Mouse (Mus musculus): Measurements from ENCODE around the gene Mxd4. TPM values are rescaled to one million over a fixed set of nuclear protein-coding genes. Genes with fewer than 3 reads are reported as not detected.

The Mxd4 gene
- polyA plus RNA-seq, 1 experiment from 2014 or later: 21.2 TPM

DNA sequence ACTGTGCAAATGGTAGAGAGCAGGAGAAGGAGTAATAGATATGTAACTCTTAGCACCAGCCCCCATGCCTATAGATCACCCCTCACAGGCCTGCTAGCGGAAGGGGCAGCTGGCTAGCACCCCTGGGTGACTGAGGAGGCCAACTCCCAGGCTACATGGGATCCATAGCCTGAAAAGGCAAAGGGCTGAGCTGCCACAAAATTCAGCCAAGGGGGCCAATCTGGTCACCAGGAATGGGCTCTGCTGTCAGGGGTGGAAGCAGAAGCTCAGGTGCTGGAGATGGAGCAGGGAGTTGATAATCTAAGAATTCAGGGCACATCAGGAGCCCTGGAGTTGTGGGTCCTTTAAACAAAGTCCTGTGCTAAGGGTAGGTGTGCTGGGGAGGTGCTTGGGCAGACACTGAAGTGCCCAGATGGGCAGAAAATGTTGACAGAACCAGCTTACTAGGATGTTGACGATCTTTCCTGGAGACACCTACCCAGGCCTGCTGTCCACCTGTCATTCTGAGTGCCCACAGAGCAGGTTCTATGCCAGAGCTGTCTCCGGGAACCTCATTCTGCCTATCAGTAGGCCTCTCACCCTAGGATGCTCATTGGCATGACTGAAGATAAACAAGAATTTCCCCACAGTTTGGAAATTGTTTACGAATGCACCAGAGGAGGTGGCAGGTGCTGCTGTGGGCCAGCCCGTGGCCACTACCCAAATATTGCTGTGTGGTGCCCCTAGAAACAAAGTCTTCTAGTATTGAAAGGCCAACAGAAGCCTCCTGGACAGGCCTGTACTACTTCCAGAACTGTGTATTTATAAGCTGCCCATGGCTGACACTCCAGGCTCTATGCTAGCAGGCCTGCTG, 12.7 kb downstream of the Mxd4 start:
- Histone ChIP-seq H3K27ac (replicated peaks) (no peak overlapping the region), H3K9ac (ENCODE audit: low read length) (no peak overlapping the region), H3K4me1 (replicated peaks; ENCODE audit: control insufficient read depth, insufficient read depth) (no peaks in the 10 kb centered on the region), H3K9me3 (ENCODE audit: control insufficient read depth, low read length) (no peaks in the 10 kb centered on the region), H3K4me3 (ENCODE audit: low read depth, low read length) (no peak overlapping the region), H3K27me3 (ENCODE audit: control insufficient read depth, insufficient read depth, low read length) (no peaks in the 10 kb centered on the region), H3K36me3 (ENCODE audit: control insufficient read depth, insufficient read depth, low read length) (peaks cover 31% of the 10 kb centered on the region), H3K4me2 (replicated peaks; ENCODE audit: low read depth) (no peak overlapping the region)
- 69% methylated on average over 5 of the region's 5 CpGs for WGBS
- no peak for TF ChIP-seq CTCF (IDR thresholded peaks at IDR 0.05; ENCODE audit: low read depth)
- no peak for TF ChIP-seq EP300 (optimal IDR thresholded peaks at IDR 0.05)
- no peak for ATAC-seq (ENCODE audit: low FRiP score, low TSS enrichment)
- DNase-seq (ENCODE audit: low spot score): peak; percentile 11

DNA sequence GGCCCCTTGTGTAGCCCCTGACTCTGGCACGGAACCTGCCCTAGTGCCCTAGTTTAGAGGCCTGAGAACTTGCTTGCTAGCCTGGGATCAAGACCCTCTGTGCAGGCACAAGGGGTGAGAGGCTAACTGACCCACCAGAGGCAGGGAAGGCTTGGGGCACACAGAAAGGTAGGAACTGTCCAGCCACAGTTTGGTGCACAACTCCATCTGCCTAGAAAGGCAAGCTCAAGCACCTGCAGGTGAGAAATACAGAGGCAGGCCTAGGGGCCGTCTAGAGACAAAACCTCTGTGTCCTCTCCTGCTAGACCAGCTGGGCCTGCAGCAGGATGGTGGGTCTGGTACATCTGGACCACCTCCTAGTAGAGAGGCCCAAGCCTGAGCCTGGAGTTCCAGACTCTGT, 13.5 kb downstream of the Mxd4 start:
- peaks cover 31% of the 10 kb centered on the region for H3K36me3 ChIP-seq (ENCODE audit: control insufficient read depth, insufficient read depth, low read length)
- no peak overlapping the region for H3K27ac ChIP-seq (replicated peaks)
- no peak overlapping the region for H3K4me3 ChIP-seq (ENCODE audit: low read depth, low read length)
- H3K4me1 ChIP-seq (replicated peaks; ENCODE audit: control insufficient read depth, insufficient read depth): no peaks in the 10 kb centered on the region
- no peak for DNase-seq (ENCODE audit: low spot score)
- no peak overlapping the region for H3K4me2 ChIP-seq (replicated peaks; ENCODE audit: low read depth)
- 70% methylated on average over 2 of the region's 2 CpGs for WGBS
- TF ChIP-seq CTCF (IDR thresholded peaks at IDR 0.05; ENCODE audit: low read depth): no peak
- no peak for TF ChIP-seq EP300 (optimal IDR thresholded peaks at IDR 0.05)
- no peak overlapping the region for H3K9ac ChIP-seq (ENCODE audit: low read length)
- no peaks in the 10 kb centered on the region for H3K9me3 ChIP-seq (ENCODE audit: control insufficient read depth, low read length)
- no peak for ATAC-seq (ENCODE audit: low FRiP score, low TSS enrichment)
- no peaks in the 10 kb centered on the region for H3K27me3 ChIP-seq (ENCODE audit: control insufficient read depth, insufficient read depth, low read length)

DNA sequence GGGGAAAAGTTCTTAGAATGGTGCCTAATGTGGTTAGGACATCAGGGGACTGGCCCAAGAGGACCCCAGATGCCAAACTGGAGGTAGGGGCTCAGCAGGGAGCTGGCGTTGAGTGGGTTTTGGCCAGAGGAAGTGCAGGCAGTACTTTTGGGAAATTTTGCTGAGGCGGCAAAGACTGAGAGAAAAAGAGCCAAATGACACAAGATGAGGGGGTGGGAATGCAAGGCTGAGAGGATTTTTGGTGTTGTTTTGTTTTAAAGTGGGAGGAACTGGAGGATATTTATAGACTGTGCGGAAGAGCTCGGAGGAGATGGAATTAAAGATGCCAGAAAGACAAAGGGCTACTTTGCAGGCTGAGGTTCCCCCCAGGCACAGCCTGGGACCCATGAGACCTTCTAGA, 16.8 kb downstream of the Mxd4 start:
- WGBS: 50% methylated on average over 4 of the region's 4 CpGs
- no peak overlapping the region for H3K4me3 ChIP-seq (ENCODE audit: low read depth, low read length)

DNA sequence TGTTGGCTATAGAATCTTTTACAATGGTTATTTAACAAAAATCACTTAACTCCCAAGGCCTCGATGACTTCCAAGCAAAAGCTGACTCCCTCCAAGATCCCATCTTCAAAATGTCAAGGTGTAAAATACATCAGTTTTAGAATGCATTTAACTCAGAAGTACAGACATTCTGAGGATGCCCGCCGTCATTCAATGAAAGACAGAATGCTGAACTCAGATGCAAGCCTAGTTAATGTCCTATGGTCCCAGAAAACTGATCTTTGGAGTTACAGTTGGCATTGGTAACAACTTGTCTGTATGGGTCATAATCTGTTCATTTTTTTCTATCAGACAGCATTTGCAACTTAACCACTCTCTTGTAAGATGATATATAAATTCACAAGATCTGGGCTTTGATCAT, 17.6 kb downstream of the Mxd4 start:
- Histone ChIP-seq H3K27ac (replicated peaks) (peak overlapping the region; percentile 86), H3K4me1 (replicated peaks; ENCODE audit: control insufficient read depth, insufficient read depth) (no peaks in the 10 kb centered on the region), H3K9me3 (ENCODE audit: control insufficient read depth, low read length) (no peaks in the 10 kb centered on the region), H3K9ac (ENCODE audit: low read length) (peak overlapping the region; percentile 59), H3K4me2 (replicated peaks; ENCODE audit: low read depth) (peak overlapping the region; percentile 57), H3K27me3 (ENCODE audit: control insufficient read depth, insufficient read depth, low read length) (no peaks in the 10 kb centered on the region), H3K4me3 (ENCODE audit: low read depth, low read length) (peak overlapping the region; percentile 34), H3K36me3 (ENCODE audit: control insufficient read depth, insufficient read depth, low read length) (peaks cover 10% of the 10 kb centered on the region; the same call in 1 of the 2 replicates)
- TF ChIP-seq CTCF (IDR thresholded peaks at IDR 0.05; ENCODE audit: low read depth) (no peak), EP300 (optimal IDR thresholded peaks at IDR 0.05) (no peak)
- DNase-seq (ENCODE audit: low spot score) (no peak), ATAC-seq (ENCODE audit: low FRiP score, low TSS enrichment) (no peak)
- 75% methylated on average over 3 of the region's 3 CpGs for WGBS

More for the DNA sequence above, 16.8 kb downstream of the Mxd4 start:
- peak overlapping the region; percentile 70 for H3K27ac ChIP-seq (replicated peaks)
- H3K27me3 ChIP-seq (ENCODE audit: control insufficient read depth, insufficient read depth, low read length): no peaks in the 10 kb centered on the region
- H3K4me1 ChIP-seq (replicated peaks; ENCODE audit: control insufficient read depth, insufficient read depth): no peaks in the 10 kb centered on the region
- TF ChIP-seq EP300 (optimal IDR thresholded peaks at IDR 0.05) (no peak), CTCF (IDR thresholded peaks at IDR 0.05; ENCODE audit: low read depth) (no peak)
- H3K4me2 ChIP-seq (replicated peaks; ENCODE audit: low read depth): 0 out of 2 replicates have a peak overlapping the region, but pooled peaks have one; percentile 14
- no peak for ATAC-seq (ENCODE audit: low FRiP score, low TSS enrichment)
- peaks cover 14% of the 10 kb centered on the region; the same call in 1 of the 2 replicates for H3K36me3 ChIP-seq (ENCODE audit: control insufficient read depth, insufficient read depth, low read length)
- no peak overlapping the region for H3K9ac ChIP-seq (ENCODE audit: low read length)
- H3K9me3 ChIP-seq (ENCODE audit: control insufficient read depth, low read length): no peaks in the 10 kb centered on the region
- DNase-seq (ENCODE audit: low spot score): no peak

DNA sequence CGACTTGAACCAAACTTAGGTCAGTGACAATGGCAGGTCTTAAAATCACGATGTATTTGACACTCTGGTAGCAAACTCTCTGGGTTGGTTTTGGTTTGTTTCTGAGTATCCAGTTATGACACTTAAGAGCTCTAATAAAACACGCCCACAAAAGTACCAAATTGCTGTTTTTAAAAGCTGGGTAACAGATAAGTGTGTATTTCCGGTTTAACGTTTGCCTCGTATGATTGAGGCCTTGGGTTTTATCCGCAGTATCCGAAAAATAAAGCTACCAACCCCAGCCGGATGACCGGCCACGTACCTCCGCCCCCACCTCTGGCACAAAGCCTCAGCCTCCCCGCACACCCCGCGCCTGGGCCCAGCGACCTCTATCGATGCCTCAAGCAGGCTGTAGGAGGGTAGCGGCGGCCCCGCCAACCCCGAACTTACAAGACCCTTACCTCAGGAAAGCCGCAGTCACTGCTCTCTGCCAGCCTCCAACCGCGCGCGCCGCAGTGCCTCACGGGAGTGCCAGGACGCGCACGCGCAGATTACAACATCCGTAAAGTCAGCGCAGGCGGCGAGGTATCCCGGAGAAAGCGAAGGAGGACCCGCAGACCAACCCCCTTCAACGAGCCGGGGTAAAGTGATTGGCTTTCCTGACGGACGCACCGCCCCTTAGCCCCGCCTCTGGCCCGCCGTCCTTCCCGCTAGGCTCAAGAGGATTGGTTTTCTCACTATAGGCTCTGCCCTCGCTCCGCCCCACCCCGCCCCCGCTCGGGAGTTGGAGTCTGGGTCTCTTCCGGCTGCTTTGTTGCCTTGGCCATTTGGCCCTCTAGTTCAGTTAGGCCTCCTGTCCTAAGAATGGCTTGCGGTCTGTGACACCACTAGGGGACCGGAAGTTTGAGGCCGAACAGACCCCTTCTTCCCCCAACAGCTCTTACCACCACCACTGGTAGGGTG, 18.3 kb downstream of the Mxd4 start, which contains the start of the genes Poln and Haus3:
Poln (minus strand) TSS at position 499 of the 942 bp plus-strand sequence.
Haus3 (minus strand) TSS at position 578 of the 942 bp plus-strand sequence.
- H3K4me2 ChIP-seq (replicated peaks; ENCODE audit: low read depth): peak within 1 kb of the TSS; percentile 63
- H3K27ac ChIP-seq (replicated peaks): peak within 1 kb of the TSS; percentile 86
- WGBS: under 1% methylated on average over 56 of the region's 57 CpGs
- H3K9me3 ChIP-seq (ENCODE audit: control insufficient read depth, low read length): no peaks in the 10 kb centered on the region
- H3K27me3 ChIP-seq (ENCODE audit: control insufficient read depth, insufficient read depth, low read length): no peaks in the 10 kb centered on the region
- peak within 1 kb of the TSS; percentile 72 for H3K4me3 ChIP-seq (ENCODE audit: low read depth, low read length)
- peak; percentile 99 for DNase-seq (ENCODE audit: low spot score)
- peak within 1 kb of the TSS; percentile 85 for H3K9ac ChIP-seq (ENCODE audit: low read length)
- peak; percentile 100 for ATAC-seq (ENCODE audit: low FRiP score, low TSS enrichment)
- peaks cover 7% of the 10 kb centered on the region; the same call in 1 of the 2 replicates for H3K36me3 ChIP-seq (ENCODE audit: control insufficient read depth, insufficient read depth, low read length)
- H3K4me1 ChIP-seq (replicated peaks; ENCODE audit: control insufficient read depth, insufficient read depth): no peaks in the 10 kb centered on the region
- TF ChIP-seq EP300 (optimal IDR thresholded peaks at IDR 0.05): no peak
- peak; percentile 43 for TF ChIP-seq CTCF (IDR thresholded peaks at IDR 0.05; ENCODE audit: low read depth)

Measured in stomach, postnatal 0 days (tissue).